Mouse (Mus musculus) testis, adult 2 months (tissue): ENCODE measurements around the gene Unk. TPM values are rescaled to one million over a fixed set of nuclear protein-coding genes. Genes with fewer than 3 reads are reported as not detected.

Experiments
- H3K27ac ChIP-seq: fragments of 200-500 bp; 2 replicates; pipeline ENCODE4 v1.5.1; 2012; ENCODE audit warnings: low read depth, low read length; ENCODE audit not compliant: control insufficient read depth, insufficient read depth
- H3K27me3 ChIP-seq: fragments of 200-500 bp; 2 replicates; pipeline ENCODE4 v1.6.1; 2012; ENCODE audit warnings: mild to moderate bottlenecking, low read length, moderate library complexity; ENCODE audit not compliant: control insufficient read depth, insufficient read depth
- H3K36me3 ChIP-seq: fragments of 200-500 bp; 2 replicates; pipeline ENCODE4 v1.6.1; 2012; ENCODE audit warnings: mild to moderate bottlenecking, low read length; ENCODE audit not compliant: control insufficient read depth, insufficient read depth
- H3K4me1 ChIP-seq: fragments of 200-500 bp; 2 replicates; pipeline ENCODE4 v1.6.1; 2012; ENCODE audit warnings: low read length; ENCODE audit not compliant: control insufficient read depth, insufficient read depth
- H3K4me3 ChIP-seq: fragments of 200-500 bp; 2 replicates; pipeline ENCODE4 v1.5.1; 2012; ENCODE audit warnings: low read depth, mild to moderate bottlenecking, low read length, moderate library complexity, mixed read lengths; ENCODE audit not compliant: control insufficient read depth
- CTCF ChIP-seq: fragments of 200-500 bp; IDR thresholded peaks from 2 replicates; pipeline ENCODE4 v1.5.1; 2012; ENCODE audit warnings: low read depth, mild to moderate bottlenecking, inconsistent platforms, low read length, moderate library complexity; ENCODE audit not compliant: control insufficient read depth, insufficient read depth, insufficient replicate concordance
- POLR2A ChIP-seq: fragments of 200-500 bp; IDR thresholded peaks from 2 replicates; pipeline ENCODE4 v1.6.1; 2012; ENCODE audit warnings: low read depth, mild to moderate bottlenecking, inconsistent platforms, low read length, moderate library complexity; ENCODE audit not compliant: control insufficient read depth
- polyA plus RNA-seq: library from polyadenylated mRNA; depleted of rRNA; stranded (reverse); fragments of >200 nt; gene quantifications from 2 replicates; pipeline ENCODE4 v1.2.3, GENCODE M21; 2012

The Unk gene
- polyA plus RNA-seq, 1 experiment = 21.5 TPM

DNA sequence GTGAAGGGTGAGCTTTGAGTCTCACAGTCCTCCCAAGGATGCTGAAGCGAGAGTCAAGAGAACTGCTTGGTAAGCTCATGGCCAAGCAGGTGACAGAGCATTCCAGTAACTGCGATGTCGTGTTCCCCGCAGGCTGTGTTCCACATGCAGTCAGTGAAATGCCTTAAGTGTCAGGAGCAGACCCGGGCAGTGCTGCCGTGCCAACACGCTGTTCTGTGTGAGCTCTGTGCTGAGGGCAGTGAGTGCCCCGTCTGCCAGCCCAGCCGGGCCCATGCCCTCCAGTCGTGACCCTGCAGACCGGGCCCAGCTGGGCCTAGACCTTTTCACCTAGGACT lies 29.5 kb downstream of the Unk start:
- H3K27me3 ChIP-seq = no peaks in the 10 kb centered on the region
- H3K4me3 ChIP-seq = no peak overlapping the region
- H3K4me1 ChIP-seq = no peaks in the 10 kb centered on the region
- TF ChIP-seq POLR2A (no peak), CTCF (no peak)
- H3K27ac ChIP-seq = no peak overlapping the region
- peaks cover 1% of the 10 kb centered on the region for H3K36me3 ChIP-seq

DNA sequence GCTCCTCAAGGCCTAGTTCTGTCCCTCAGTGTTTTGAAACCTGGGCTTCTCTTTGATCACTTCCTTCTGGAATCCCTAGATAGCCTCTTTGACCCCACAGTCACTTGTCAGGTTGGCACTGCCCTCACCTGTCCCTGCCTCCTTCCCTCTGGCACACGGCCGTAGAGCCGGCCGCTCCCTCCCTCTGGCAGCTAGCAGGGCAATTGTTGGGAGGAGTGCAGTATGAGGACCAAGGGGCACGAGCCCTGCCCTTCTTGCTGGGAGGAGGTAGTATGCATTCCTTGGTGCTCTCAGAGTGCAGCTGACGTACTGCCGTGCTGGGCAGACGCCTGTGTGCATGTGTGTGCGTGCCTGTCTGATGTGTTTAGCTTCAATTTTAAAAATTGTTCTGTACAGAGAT lies 30.5 kb downstream of the Unk start:
- Histone ChIP-seq H3K27ac (no peak overlapping the region), H3K4me3 (no peak overlapping the region), H3K36me3 (peaks cover 1% of the 10 kb centered on the region), H3K4me1 (no peaks in the 10 kb centered on the region), H3K27me3 (no peaks in the 10 kb centered on the region)
- TF ChIP-seq CTCF (no peak), POLR2A (no peak)

DNA sequence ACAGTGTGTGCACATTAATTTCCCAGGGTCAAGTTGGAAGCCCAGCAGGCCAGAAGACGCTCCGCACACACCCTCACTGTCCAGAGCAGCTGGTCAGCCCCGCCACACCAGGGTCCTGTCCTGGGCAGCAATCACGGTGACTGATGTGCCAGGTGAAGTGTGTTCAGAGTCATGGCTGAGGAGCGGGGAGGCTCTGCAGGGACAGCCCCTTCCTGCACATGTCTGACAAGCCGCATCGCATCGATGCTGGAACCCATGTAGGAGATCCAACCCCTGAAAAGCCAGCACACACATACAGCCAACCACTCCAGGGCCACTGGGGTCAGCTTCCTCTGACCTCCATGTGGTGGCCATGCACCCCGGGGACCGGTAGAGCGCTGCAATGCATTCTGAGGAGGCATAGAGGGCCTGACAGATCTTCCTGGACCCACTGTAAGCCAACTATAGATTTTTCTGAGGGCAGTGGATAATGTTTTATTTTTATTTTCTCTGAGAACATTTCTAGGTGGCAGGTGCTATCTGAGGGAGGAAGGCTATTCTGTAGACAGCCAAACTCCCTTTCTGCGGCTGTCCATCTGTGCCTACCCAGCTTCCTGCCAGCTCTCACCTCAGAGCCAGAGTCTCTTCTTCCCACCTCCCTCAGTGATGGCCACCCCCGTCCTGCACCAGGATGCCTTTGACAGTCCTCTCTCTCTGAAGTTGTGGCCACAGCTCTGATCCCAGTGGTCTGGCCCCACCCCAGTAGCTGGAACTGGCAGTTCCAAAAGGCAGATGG lies 31.7 kb downstream of the Unk start:
- Histone ChIP-seq H3K27ac (no peak overlapping the region), H3K4me1 (no peaks in the 10 kb centered on the region), H3K4me3 (no peak overlapping the region), H3K27me3 (no peaks in the 10 kb centered on the region), H3K36me3 (no peaks in the 10 kb centered on the region; the same call in 1 of the 2 replicates)
- TF ChIP-seq POLR2A = no peak
- TF ChIP-seq CTCF = no peak

DNA sequence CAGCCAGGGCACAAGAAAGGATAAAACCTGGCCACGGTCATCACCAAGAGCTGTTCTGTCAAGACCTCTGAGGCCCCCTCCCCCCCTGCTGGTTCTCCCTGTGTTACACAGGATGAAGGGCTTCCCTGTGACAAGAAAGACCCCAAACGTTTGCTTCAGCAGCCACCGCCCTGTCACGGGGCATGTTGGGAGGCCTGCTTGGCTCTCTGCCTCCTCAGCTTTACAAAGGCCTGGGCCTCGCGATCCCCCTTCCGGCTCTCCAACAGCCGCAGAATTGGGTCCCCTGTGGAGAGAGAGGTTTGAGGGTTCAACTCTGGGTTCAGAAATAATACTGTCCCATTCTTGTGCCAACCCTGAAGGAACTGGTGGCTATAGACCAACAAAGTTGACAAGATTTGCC lies 32.4 kb downstream of the Unk start:
- no peaks in the 10 kb centered on the region; the same call in 1 of the 2 replicates for H3K36me3 ChIP-seq
- no peak overlapping the region for H3K4me3 ChIP-seq
- no peak overlapping the region for H3K27ac ChIP-seq
- H3K4me1 ChIP-seq = no peaks in the 10 kb centered on the region
- H3K27me3 ChIP-seq = no peaks in the 10 kb centered on the region
- TF ChIP-seq POLR2A (no peak), CTCF (no peak)

DNA sequence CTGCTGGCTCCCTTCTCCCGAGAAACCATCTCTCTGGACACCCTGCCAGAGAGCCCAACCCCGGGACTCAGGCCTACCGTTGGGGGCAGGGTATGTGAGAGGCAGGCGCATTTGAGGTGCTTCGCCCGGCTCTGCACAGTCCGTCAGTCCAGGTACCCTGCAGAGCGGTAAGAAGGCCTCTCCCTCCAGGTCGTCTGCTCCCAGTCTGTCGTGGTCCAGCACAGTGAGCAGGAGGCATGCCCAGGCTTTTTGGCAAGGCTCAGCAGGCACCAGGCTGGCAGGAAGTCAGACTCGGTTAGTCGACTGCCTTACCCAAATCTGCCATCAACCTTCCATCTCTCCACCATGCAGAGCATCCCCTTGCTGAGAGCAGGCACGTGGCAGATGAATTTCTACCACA lies 33.4 kb downstream of the Unk start:
- Histone ChIP-seq H3K36me3 (no peaks in the 10 kb centered on the region), H3K4me1 (no peaks in the 10 kb centered on the region), H3K4me3 (no peak overlapping the region), H3K27ac (no peak overlapping the region), H3K27me3 (no peaks in the 10 kb centered on the region)
- no peak for TF ChIP-seq CTCF
- no peak for TF ChIP-seq POLR2A

DNA sequence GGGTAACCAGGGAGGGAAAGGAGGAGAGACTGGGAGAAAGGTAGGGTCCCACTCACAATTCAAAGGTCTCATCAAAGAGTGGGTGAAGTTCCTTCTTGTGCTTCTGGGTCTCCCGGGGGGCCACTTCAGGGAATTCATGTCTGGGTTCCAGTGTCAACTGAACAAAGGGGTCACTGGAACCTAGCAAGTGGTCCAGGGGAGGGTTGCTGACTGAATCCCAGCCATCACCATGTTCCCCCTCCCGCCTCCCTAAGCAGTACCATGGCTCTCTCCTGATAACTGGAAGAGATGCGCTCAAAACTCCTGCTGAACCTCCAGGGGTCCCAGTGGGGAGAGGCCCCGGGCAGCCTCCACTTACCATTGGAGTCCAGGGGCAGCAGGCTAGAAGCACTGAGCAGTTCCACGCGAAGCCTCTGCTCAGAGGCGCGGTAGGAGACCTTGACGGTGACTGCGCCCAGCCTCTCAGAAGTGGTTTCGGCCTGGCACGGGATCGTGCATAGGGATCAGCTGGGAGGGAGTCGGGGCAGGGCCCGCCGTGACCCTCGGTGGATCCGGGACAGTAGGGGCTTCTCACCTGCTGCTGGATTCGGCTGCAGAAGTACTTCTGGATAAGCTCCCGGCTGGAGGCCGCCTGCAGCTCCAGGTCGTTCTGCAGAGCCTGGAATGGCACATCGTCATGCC lies 34.2 kb downstream of the Unk start:
- TF ChIP-seq POLR2A = no peak
- TF ChIP-seq CTCF = no peak
- Histone ChIP-seq H3K27ac (no peak overlapping the region), H3K36me3 (no peaks in the 10 kb centered on the region), H3K4me1 (no peaks in the 10 kb centered on the region), H3K4me3 (no peak overlapping the region), H3K27me3 (no peaks in the 10 kb centered on the region)

DNA sequence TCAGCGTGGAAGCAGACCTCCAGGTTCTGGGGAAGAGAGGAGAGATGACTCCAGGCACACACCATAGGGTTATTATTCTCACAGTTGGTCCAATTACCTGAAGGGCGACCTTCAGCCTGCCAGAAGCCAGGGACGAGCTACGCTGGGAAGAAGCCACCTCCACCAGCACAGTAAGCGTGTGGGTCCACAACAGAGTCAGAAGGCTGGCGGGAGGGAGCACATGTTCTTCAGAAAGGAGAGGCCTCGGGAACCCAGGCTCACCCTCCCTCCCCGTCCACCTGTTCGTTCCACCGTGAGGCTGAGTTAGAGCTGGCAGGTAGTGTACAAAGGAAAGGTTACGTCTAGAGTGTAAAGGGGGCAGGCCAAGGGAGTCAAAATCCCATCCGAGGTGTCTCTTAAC lies 35.2 kb downstream of the Unk start:
- Histone ChIP-seq H3K4me1 (no peaks in the 10 kb centered on the region), H3K36me3 (no peaks in the 10 kb centered on the region), H3K27ac (no peak overlapping the region), H3K27me3 (no peaks in the 10 kb centered on the region), H3K4me3 (no peak overlapping the region)
- TF ChIP-seq CTCF = no peak

DNA sequence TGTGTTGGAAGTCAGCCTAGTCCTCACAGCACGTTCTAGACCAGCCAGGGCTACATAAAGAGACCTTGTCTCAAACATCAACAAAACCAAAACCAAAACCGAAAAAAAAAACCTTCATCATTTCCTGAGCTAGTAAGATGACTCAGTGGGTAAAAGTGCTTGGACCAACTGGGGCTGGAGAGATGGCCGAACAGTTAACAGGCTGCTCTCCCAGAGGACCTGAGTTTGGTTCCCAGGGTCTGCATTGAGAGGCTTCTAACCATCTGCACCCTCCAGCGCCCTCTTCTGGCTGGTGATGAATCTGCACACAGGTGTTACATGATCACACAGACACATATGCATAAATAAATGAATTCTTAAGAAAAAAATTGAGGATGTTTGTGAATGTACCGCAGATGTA lies 41.4 kb downstream of the Unk start:
- Histone ChIP-seq H3K4me1 (no peaks in the 10 kb centered on the region; the same call in 1 of the 2 replicates), H3K27ac (no peak overlapping the region), H3K4me3 (no peak overlapping the region), H3K36me3 (no peaks in the 10 kb centered on the region), H3K27me3 (no peaks in the 10 kb centered on the region)
- TF ChIP-seq POLR2A (no peak), CTCF (peak; percentile 52; the same call in 1 of the 2 replicates)
